ENCODE assay signal across 19 mouse cellular contexts in genomic region chr19:56618845-56619244, GRCm38 (mm10).
DNase-seq lines count a peak whose midpoint lies in the region; ATAC-seq and TF ChIP-seq lines count a peak whose summit lies in the region.
"Had no signal": no experiment of that assay in that cellular context is flagged by ENCODE, and none has a peak within 500 bp of the region (broad histone marks: within the 10 kb centered on the region; RNA-seq: fewer than 3 reads in every experiment).

No protein-coding gene starts in this region.

- no peak overlapping the region for H3K4me3 ChIP-seq in left cerebral cortex, adult 2 months
- H3K4me3 ChIP-seq in thymus, adult 2 months (ENCODE audit: control insufficient read depth, insufficient read depth, low read length) = no peak overlapping the region
- no peak overlapping the region for H3K4me3 ChIP-seq in lung, postnatal 0 days (ENCODE audit: low read depth, low read length)
- H3K4me3 ChIP-seq: embryonic facial prominence, embryonic 12.5 days; hindbrain, embryonic 13.5 days; intestine, embryonic 15.5 days; limb, embryonic 15.5 days; stomach, embryonic 15.5 days had no signal

- H3K4me1 ChIP-seq in thymus, adult 2 months (replicated peaks; ENCODE audit: control insufficient read depth, insufficient read depth, low read length) = no peaks in the 10 kb centered on the region
- no peaks in the 10 kb centered on the region for H3K4me1 ChIP-seq in lung, postnatal 0 days (ENCODE audit: insufficient read depth, low read depth, low read length)
- H3K4me1 ChIP-seq: embryonic facial prominence, embryonic 12.5 days; intestine, embryonic 15.5 days had no signal

- no peak for ATAC-seq in lung, postnatal 0 days
- ATAC-seq: activated CD4-positive, CD25-positive, alpha-beta regulatory T cell, adult 4 months; intestine, embryonic 15.5 days; liver, postnatal 0 days; Patski had no signal

- TF ChIP-seq CTCF in left cerebral cortex, adult 2 months (IDR thresholded peaks at IDR 0.05) = peak; percentile 10
- TF ChIP-seq CTCF in thymus, adult 2 months (IDR thresholded peaks at IDR 0.05; ENCODE audit: borderline replicate concordance, control insufficient read depth, extremely low read depth, insufficient read depth, low read length, poor library complexity) = no peak
- TF ChIP-seq CTCF in lung, postnatal 0 days (IDR thresholded peaks at IDR 0.05) = no peak

- WGBS in thymus, adult 2 months = 73% methylated on average over 9 of the region's 9 CpGs
- WGBS in lung, postnatal 0 days = 63% methylated on average over 9 of the region's 9 CpGs

- H3K9me3 ChIP-seq in lung, postnatal 0 days (ENCODE audit: low read length) = no peaks in the 10 kb centered on the region
- H3K9me3 ChIP-seq: hindbrain, embryonic 13.5 days; intestine, embryonic 15.5 days; limb, embryonic 15.5 days; stomach, embryonic 15.5 days had no signal

- H3K27ac ChIP-seq in left cerebral cortex, adult 2 months = peak overlapping the region; percentile 80
- no peak overlapping the region for H3K27ac ChIP-seq in thymus, adult 2 months (ENCODE audit: control insufficient read depth, insufficient read depth, low read length)
- H3K27ac ChIP-seq in lung, postnatal 0 days (ENCODE audit: low read length) = no peak overlapping the region
- H3K27ac ChIP-seq: embryonic facial prominence, embryonic 12.5 days; hindbrain, embryonic 13.5 days; intestine, embryonic 15.5 days; limb, embryonic 15.5 days; stomach, embryonic 15.5 days had no signal

- peak; percentile 30 to 32 for DNase-seq in left cerebral cortex, adult 2 months (ENCODE audit: extremely low spot score in 1 of 2, low spot score in 2 of 2)
- no peak for DNase-seq in left cerebral cortex, postnatal 10 days (ENCODE audit: extremely low spot score in 1 of 2, low spot score in 2 of 2)
- DNase-seq in frontal cortex, postnatal 25 days (ENCODE audit: low spot score in 2 of 2) = peak; percentile 14 to 22
- DNase-seq in left cerebral cortex, postnatal 25 days (ENCODE audit: low spot score in 2 of 2) = peak; percentile 43 to 80
- DNase-seq in right cerebral cortex, postnatal 36 days (ENCODE audit: low spot score in 2 of 2) = peak; percentile 53
- DNase-seq in thymus, adult 2 months = no peak
- DNase-seq in kidney, adult 11 months = no peak
- no peak for DNase-seq in lung, postnatal 0 days (ENCODE audit: low spot score)
- DNase-seq: cerebellum, adult 8-10 months; heart, adult 11 months; liver, postnatal 0 days; thymus, postnatal 25 days had no signal

- intact Hi-C loops in left cerebral cortex, adult 2 months (cut with DNase I) = no loop called here
- intact Hi-C loops in left cerebral cortex, postnatal 10 days (cut with DNase I) = no loop called here
- intact Hi-C loops in left cerebral cortex, postnatal 25 days (cut with DNase I) = no loop called here

- H3K36me3 ChIP-seq in thymus, adult 2 months (ENCODE audit: control insufficient read depth, insufficient read depth, low read length) = no peaks in the 10 kb centered on the region
- no peaks in the 10 kb centered on the region for H3K36me3 ChIP-seq in lung, postnatal 0 days (ENCODE audit: insufficient read depth, low read length)
- H3K36me3 ChIP-seq: embryonic facial prominence, embryonic 12.5 days; hindbrain, embryonic 13.5 days; intestine, embryonic 15.5 days; limb, embryonic 15.5 days; stomach, embryonic 15.5 days had no signal

- no peaks in the 10 kb centered on the region for H3K27me3 ChIP-seq in thymus, adult 2 months (ENCODE audit: control insufficient read depth, insufficient read depth, low read length)
- no peaks in the 10 kb centered on the region for H3K27me3 ChIP-seq in lung, postnatal 0 days (replicated peaks; ENCODE audit: insufficient read depth, low read length)
- H3K27me3 ChIP-seq: embryonic facial prominence, embryonic 12.5 days; hindbrain, embryonic 13.5 days; intestine, embryonic 15.5 days; limb, embryonic 15.5 days; stomach, embryonic 15.5 days had no signal

- TF ChIP-seq EP300 in lung, postnatal 0 days (IDR thresholded peaks at IDR 0.05) = no peak

- H3K4me2 ChIP-seq in lung, postnatal 0 days (replicated peaks; ENCODE audit: low read depth, low read length) = no peak overlapping the region
- H3K4me2 ChIP-seq: embryonic facial prominence, embryonic 12.5 days; hindbrain, embryonic 13.5 days; intestine, embryonic 15.5 days; limb, embryonic 15.5 days; stomach, embryonic 15.5 days had no signal

- H3K9ac ChIP-seq in lung, postnatal 0 days (replicated peaks; ENCODE audit: low read depth) = no peak overlapping the region
- H3K9ac ChIP-seq: embryonic facial prominence, embryonic 12.5 days; hindbrain, embryonic 13.5 days; intestine, embryonic 15.5 days; limb, embryonic 15.5 days; liver, postnatal 0 days; stomach, embryonic 15.5 days had no signal

- TF ChIP-seq POLR2A in thymus, adult 2 months (IDR thresholded peaks at IDR 0.05; ENCODE audit: control insufficient read depth, extremely low read depth, insufficient read depth, low read length, poor library complexity) = no peak

Comparison
In these comparisons a context has a peak if more than half of its experiments do, and no peak if none do; other contexts are left out.
1. DNase-seq: peak in left cerebral cortex, adult 2 months (2 of 2), frontal cortex, postnatal 25 days (2 of 2), left cerebral cortex, postnatal 25 days (2 of 2) and right cerebral cortex, postnatal 36 days (2 of 2); none in left cerebral cortex, postnatal 10 days (0 of 2), thymus, adult 2 months (single experiment), kidney, adult 11 months (single experiment) and lung, postnatal 0 days (single experiment).